Mouse (Mus musculus) left cerebral cortex, postnatal 4 days (tissue): ENCODE data around the gene Ptprn2. TPM values are rescaled to one million over a fixed set of nuclear protein-coding genes. Genes with fewer than 3 reads are reported as not detected.

Experiments used
- DNase-seq: peaks from one replicate; pipeline ENCODE4 v3.0.0-alpha.2; 2022
- intact Hi-C: fragments of 180-260 bp; cut with DNase I; formaldehyde crosslinking; loops from one replicate; pipeline ENCODE4 v1.15.1; 2025
- total RNA-seq, 2 experiments: library from RNA; stranded (reverse); gene quantifications; 2 replicates each; pipeline ENCODE4 v1.2.3; 2021

Gene Ptprn2
- total RNA-seq, 2 experiments from 2014 or later, result 172 to 180 TPM

GRCm38 (mm10) chr12:116846220-116846619 lies 360.7 kb downstream of the Ptprn2 start:
- no peak for DNase-seq
- intact Hi-C loops, result no loop called here

GRCm38 (mm10) chr12:116847021-116847420 lies 361.5 kb downstream of the Ptprn2 start:
- DNase-seq, result no peak
- intact Hi-C loops, result no loop called here

GRCm38 (mm10) chr12:116856307-116856706 lies 370.8 kb downstream of the Ptprn2 start:
- no peak for DNase-seq
- intact Hi-C loops, result no loop called here

GRCm38 (mm10) chr12:116861360-116862017 lies 376.0 kb downstream of the Ptprn2 start:
- intact Hi-C loops, result no loop called here
- DNase-seq, result no peak

- intact Hi-C loops, result no loop called here
Observed at GRCm38 (mm10) chr12:116863291-116863899, 377.9 kb downstream of the Ptprn2 start.

GRCm38 (mm10) chr12:116873866-116874585 lies 388.5 kb downstream of the Ptprn2 start:
- intact Hi-C loops, result no loop called here

More at GRCm38 (mm10) chr12:116863291-116863899, 377.9 kb downstream of the Ptprn2 start:
- no peak for DNase-seq

GRCm38 (mm10) chr12:116887496-116888281 lies 402.2 kb downstream of the Ptprn2 start:
- DNase-seq, result no peak
- intact Hi-C loops, result no loop called here

More at GRCm38 (mm10) chr12:116873866-116874585, 388.5 kb downstream of the Ptprn2 start:
- peak; percentile 19 for DNase-seq

GRCm38 (mm10) chr12:116888856-116889255 lies 403.3 kb downstream of the Ptprn2 start:
- no peak for DNase-seq
- intact Hi-C loops, result no loop called here

- no peak for DNase-seq
- intact Hi-C loops, result no loop called here
Observed at GRCm38 (mm10) chr12:116892584-116892983, 407.1 kb downstream of the Ptprn2 start.

GRCm38 (mm10) chr12:116896651-116897050 lies 411.1 kb downstream of the Ptprn2 start:
- no peak for DNase-seq
- intact Hi-C loops, result no loop called here

GRCm38 (mm10) chr12:116901773-116902172 lies 416.3 kb downstream of the Ptprn2 start:
- DNase-seq, result no peak
- intact Hi-C loops, result no loop called here

- DNase-seq, result no peak
- intact Hi-C loops, result no loop called here
Observed at GRCm38 (mm10) chr12:116907424-116907823, 421.9 kb downstream of the Ptprn2 start.

- intact Hi-C loops, result no loop called here
Observed at GRCm38 (mm10) chr12:116908668-116909067, 423.1 kb downstream of the Ptprn2 start.

GRCm38 (mm10) chr12:116916776-116917175 lies 431.3 kb downstream of the Ptprn2 start:
- DNase-seq, result no peak
- intact Hi-C loops, result no loop called here

More at GRCm38 (mm10) chr12:116908668-116909067, 423.1 kb downstream of the Ptprn2 start:
- no peak for DNase-seq

GRCm38 (mm10) chr12:116919185-116919584 lies 433.7 kb downstream of the Ptprn2 start:
- DNase-seq, result no peak
- intact Hi-C loops, result no loop called here

- DNase-seq, result peak; percentile 56
Observed at GRCm38 (mm10) chr12:116919691-116920526, 434.4 kb downstream of the Ptprn2 start.

GRCm38 (mm10) chr12:116927115-116927514 lies 441.6 kb downstream of the Ptprn2 start:
- intact Hi-C loops, result no loop called here

More at GRCm38 (mm10) chr12:116919691-116920526, 434.4 kb downstream of the Ptprn2 start:
- intact Hi-C loops, result no loop called here

GRCm38 (mm10) chr12:116927516-116927915 lies 442.0 kb downstream of the Ptprn2 start:
- no peak for DNase-seq
- intact Hi-C loops, result no loop called here

More at GRCm38 (mm10) chr12:116927115-116927514, 441.6 kb downstream of the Ptprn2 start:
- no peak for DNase-seq

GRCm38 (mm10) chr12:116938158-116938854 lies 452.8 kb downstream of the Ptprn2 start:
- DNase-seq, result peak; percentile 58
- intact Hi-C loops, result no loop called here
